Mouse (Mus musculus) cerebellum, adult 18-20 months (tissue): ENCODE data around the gene Trim14.

Experiments
- DNase-seq, 2 experiments: peaks; one replicate each; pipeline ENCODE4 v3.0.0; 2021

Trim14 gene

GRCm38 (mm10) chr4:46526798-46527557 is 9.0 kb downstream of the Trim14 start:
- no peak for DNase-seq

- DNase-seq: no peak
These were observed 9.7 kb downstream of the Trim14 start for GRCm38 (mm10) chr4:46526226-46526625.

GRCm38 (mm10) chr4:46523324-46523723 is 12.6 kb downstream of the Trim14 start:
- no peak for DNase-seq

GRCm38 (mm10) chr4:46521457-46521856 is 14.5 kb downstream of the Trim14 start:
- DNase-seq: no peak

- no peak for DNase-seq
These were observed 15.4 kb downstream of the Trim14 start for GRCm38 (mm10) chr4:46520491-46520890.

GRCm38 (mm10) chr4:46507736-46508460 is 28.0 kb downstream of the Trim14 start:
- peak; percentile 76 to 81 for DNase-seq

GRCm38 (mm10) chr4:46506801-46507610 is 28.9 kb downstream of the Trim14 start:
- peak; percentile 91 to 92 for DNase-seq

GRCm38 (mm10) chr4:46505361-46506057 is 30.4 kb downstream of the Trim14 start:
- peak in 1 of 2 experiments; percentile 34 for DNase-seq

GRCm38 (mm10) chr4:46503881-46504280 is 32.1 kb downstream of the Trim14 start:
- no peak for DNase-seq

GRCm38 (mm10) chr4:46502606-46503502 is 33.1 kb downstream of the Trim14 start:
- DNase-seq: no peak

- peak; percentile 59 to 71 for DNase-seq
These were observed 37.0 kb downstream of the Trim14 start for GRCm38 (mm10) chr4:46498976-46499375.

- DNase-seq: no peak
These were observed 37.4 kb downstream of the Trim14 start for GRCm38 (mm10) chr4:46498511-46498910.

- peak; percentile 75 to 79 for DNase-seq
These were observed 38.6 kb downstream of the Trim14 start for GRCm38 (mm10) chr4:46497286-46497892.

- DNase-seq: no peak
These were observed 40.4 kb downstream of the Trim14 start for GRCm38 (mm10) chr4:46495543-46495942.

- no peak for DNase-seq
These were observed 42.9 kb downstream of the Trim14 start for GRCm38 (mm10) chr4:46493071-46493470.

- DNase-seq: peak; percentile 95 to 97
These were observed 46.7 kb downstream of the Trim14 start, which contains the start of gene Nans for GRCm38 (mm10) chr4:46489028-46489925. Gene Nans, plus strand, starts transcription at chr4:46489248.

GRCm38 (mm10) chr4:46487348-46487747 is 48.6 kb downstream of the Trim14 start:
- peak; percentile 33 to 36 for DNase-seq

GRCm38 (mm10) chr4:46485696-46486417 is 50.1 kb downstream of the Trim14 start:
- DNase-seq: no peak

GRCm38 (mm10) chr4:46479081-46479480 is 56.9 kb downstream of the Trim14 start:
- no peak for DNase-seq
